Mouse (Mus musculus) midbrain, embryonic 10.5 days (tissue): ENCODE results near the gene Hyls1. TPM values are rescaled to one million over a fixed set of nuclear protein-coding genes. Genes with fewer than 3 reads are reported as not detected.

ENCODE experiments used
- DNase-seq: peaks from one replicate; pipeline ENCODE4 v3.0.0-alpha.2; 2017; ENCODE audit warnings: low spot score
- H3K27ac ChIP-seq: fragments of 300-500 bp; sonication (generic); replicated peaks from 2 replicates; pipeline ENCODE4 v1.5.1; 2016; ENCODE audit warnings: mild to moderate bottlenecking
- H3K27me3 ChIP-seq: fragments of 300-500 bp; sonication (generic); 2 replicates; pipeline ENCODE4 v1.6.1; 2016; ENCODE audit warnings: low read depth, mild to moderate bottlenecking; ENCODE audit not compliant: poor library complexity, severe bottlenecking
- H3K36me3 ChIP-seq: fragments of 300-500 bp; sonication (generic); 2 replicates; pipeline ENCODE4 v1.6.1; 2016; ENCODE audit warnings: mild to moderate bottlenecking, moderate library complexity
- H3K4me1 ChIP-seq: fragments of 300-500 bp; sonication (generic); 2 replicates; pipeline ENCODE4 v1.6.1; 2016
- H3K4me3 ChIP-seq: fragments of 300-500 bp; sonication (generic); 2 replicates; pipeline ENCODE4 v1.5.1; 2016; ENCODE audit warnings: mild to moderate bottlenecking, moderate library complexity
- H3K9me3 ChIP-seq: fragments of 300-500 bp; sonication (generic); replicated peaks from 2 replicates; pipeline ENCODE4 v1.6.1; 2016; ENCODE audit warnings: mild to moderate bottlenecking
- WGBS: fragments of 180-500 bp; shearing (Covaris S2); methylation state at CpG from one replicate; pipeline ENCODE4 v1.1.7; 2016; 5-methylcytosine and 5-hydroxymethylcytosine counted together
- polyA plus RNA-seq: library from polyadenylated mRNA; unstranded; fragments of >200 nt; fragmentation: Nextera tagmentation; extraction: Ambion mirVana; gene quantifications from 2 replicates; pipeline ENCODE4 v1.2.1, GENCODE M21; 2016

Gene Hyls1
- polyA plus RNA-seq, 1 experiment from 2014 or later, result 26.2 TPM

GRCm38 (mm10) chr9:35518169-35518568 is 52.0 kb downstream of the Hyls1 start, which contains the start of gene Gm1113:
Gm1113 (minus strand) TSS chr9:35518269.
- no peak within 1 kb of the TSS for H3K4me3 ChIP-seq
- H3K36me3 ChIP-seq, result no peaks in the 10 kb centered on the region
- 0 out of 2 replicates have a peak, but pooled peaks cover 3% of the 10 kb centered on the region for H3K27me3 ChIP-seq
- peaks cover 14% of the 10 kb centered on the region for H3K4me1 ChIP-seq
- no peak for DNase-seq
- no peaks in the 10 kb centered on the region for H3K9me3 ChIP-seq
- no peak within 1 kb of the TSS for H3K27ac ChIP-seq
- whole genome bisulfite sequencing, result 83% methylated on average over 3 of the region's 3 CpGs

DNA sequence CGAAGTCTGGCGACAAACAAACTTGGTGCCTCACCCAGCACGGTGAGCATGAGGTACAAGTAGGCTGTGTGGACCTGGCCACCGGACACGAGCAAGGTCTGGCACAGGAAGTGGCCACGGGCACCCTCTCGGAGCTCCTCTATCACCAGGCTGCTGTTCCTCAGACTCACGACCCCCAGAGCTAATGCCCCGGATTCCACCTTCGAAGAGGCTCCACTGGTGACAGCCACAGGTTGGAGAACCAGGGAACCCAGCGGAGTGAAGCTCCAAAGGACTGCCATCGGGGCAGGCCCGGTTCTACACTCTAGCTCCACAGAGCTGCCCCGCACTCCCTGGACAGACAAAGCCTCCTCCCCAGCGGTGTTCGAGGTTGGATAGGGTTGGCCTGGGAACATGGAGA is 53.5 kb downstream of the Hyls1 start:
- 92% methylated on average over 16 of the region's 16 CpGs for WGBS
- Histone ChIP-seq H3K4me1 (peaks cover 5% of the 10 kb centered on the region; the same call in 1 of the 2 replicates), H3K4me3 (no peak overlapping the region), H3K27me3 (no peaks in the 10 kb centered on the region), H3K27ac (no peak overlapping the region), H3K36me3 (no peaks in the 10 kb centered on the region), H3K9me3 (no peaks in the 10 kb centered on the region)
- no peak for DNase-seq

DNA sequence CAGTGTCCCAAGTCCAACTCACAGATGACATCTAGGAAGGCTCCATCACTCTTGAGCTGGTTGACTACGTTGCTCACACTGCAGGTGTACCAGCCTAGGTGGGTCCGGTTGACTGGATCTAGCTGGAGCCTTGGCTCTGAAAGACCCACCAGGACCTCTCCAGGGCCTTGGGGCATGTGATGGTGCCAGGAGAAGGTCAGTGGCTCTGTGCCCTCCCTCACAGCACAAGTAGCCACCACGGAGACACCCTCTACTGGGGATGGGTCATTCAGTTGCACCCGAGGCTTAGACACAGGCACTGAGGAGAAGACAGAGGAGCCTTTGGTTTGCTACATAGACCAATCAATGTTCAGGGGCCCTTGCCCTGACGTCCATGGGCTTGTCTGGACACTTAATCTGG is 54.0 kb downstream of the Hyls1 start:
- Histone ChIP-seq H3K27me3 (no peaks in the 10 kb centered on the region), H3K4me1 (peaks cover 2% of the 10 kb centered on the region; the same call in 1 of the 2 replicates), H3K9me3 (no peaks in the 10 kb centered on the region), H3K27ac (no peak overlapping the region), H3K4me3 (no peak overlapping the region), H3K36me3 (no peaks in the 10 kb centered on the region)
- WGBS, result 80% methylated on average over 5 of the region's 5 CpGs
- no peak for DNase-seq

DNA sequence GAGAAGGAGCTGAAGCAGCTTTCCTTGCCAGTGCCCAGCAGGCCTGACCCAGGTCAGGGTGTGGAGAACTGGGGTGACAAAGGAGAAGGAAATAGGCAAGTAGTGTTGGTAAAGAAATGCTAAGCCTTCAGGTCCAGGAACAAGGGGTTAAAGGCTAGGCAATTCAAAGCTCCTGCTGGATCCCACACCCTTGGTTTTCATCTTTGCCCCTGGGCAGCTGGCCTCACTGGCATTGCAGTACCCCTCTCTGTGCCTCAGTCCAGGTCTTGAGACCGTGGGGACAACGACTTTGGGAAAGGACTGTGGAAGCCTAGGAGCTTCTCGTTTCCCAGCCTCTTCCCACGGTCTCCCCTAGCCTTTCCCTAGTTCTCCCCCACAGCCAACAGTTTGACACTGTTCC is 56.3 kb downstream of the Hyls1 start:
- no peak for DNase-seq
- no peaks in the 10 kb centered on the region for H3K9me3 ChIP-seq
- no peak overlapping the region for H3K27ac ChIP-seq
- no peaks in the 10 kb centered on the region for H3K27me3 ChIP-seq
- H3K36me3 ChIP-seq, result no peaks in the 10 kb centered on the region
- H3K4me3 ChIP-seq, result no peak overlapping the region
- WGBS, result 92% methylated on average over 4 of the region's 4 CpGs
- no peaks in the 10 kb centered on the region for H3K4me1 ChIP-seq

Other genes with a start within 250 kb of the Hyls1 start
- gene Cdon, start 149.3 kb downstream of the Hyls1 start, polyA plus RNA-seq, result 10.5 TPM in 2 replicates
- gene Gm1113, start 52.1 kb downstream of the Hyls1 start, polyA plus RNA-seq, result not detected in 2 replicates
- 8.0 and 8.2 TPM in 2 replicates for gene Ddx25, start 11.9 kb downstream of the Hyls1 start, polyA plus RNA-seq
- gene Pus3, start 11.8 kb downstream of the Hyls1 start, polyA plus RNA-seq, result 18.5 and 19.5 TPM in 2 replicates
- 1.6 and 2.7 TPM in 2 replicates for gene Pate2, start 114 bp downstream of the Hyls1 start, polyA plus RNA-seq
- not detected in 2 replicates for gene Pate4, start 41.5 kb upstream of the Hyls1 start, polyA plus RNA-seq
- not detected in 2 replicates for gene Pate3, start 77.8 kb upstream of the Hyls1 start, polyA plus RNA-seq
- gene Pate1, start 117.0 kb upstream of the Hyls1 start, polyA plus RNA-seq, result 0.10 TPM in 1 of 2 replicates, not detected in the other
- not detected in 2 replicates for gene Gm17677, start 170.7 kb upstream of the Hyls1 start, polyA plus RNA-seq
- not detected in 2 replicates for gene Gm17727, start 207.7 kb upstream of the Hyls1 start, polyA plus RNA-seq
- not detected in 2 replicates for gene Gm27235, start 219.7 kb upstream of the Hyls1 start, polyA plus RNA-seq
- not detected in 2 replicates for gene D730048I06Rik, start 219.7 kb upstream of the Hyls1 start, polyA plus RNA-seq